Mouse (Mus musculus) CD4-positive naive resting alpha-beta T cell, adult 76 days (primary cell): ENCODE results near the gene Asb10. TPM values are rescaled to one million over a fixed set of nuclear protein-coding genes. Genes with fewer than 3 reads are reported as not detected.

ENCODE experiments used
- total RNA-seq: library from RNA; stranded (reverse); gene quantifications from one replicate; pipeline ENCODE4 v1.2.4, GENCODE M21; 2023

The Asb10 gene
- total RNA-seq = not detected

GRCm38 (mm10) chr5:24540387-24541143, at the start of gene Asb10:
TSS of gene Asb10 (minus strand) at chr5:24540978.

GRCm38 (mm10) chr5:24586547-24587199, 45.9 kb upstream of the Asb10 start, which contains the start of gene Chpf2:
TSS of gene Chpf2 (plus strand) at chr5:24586741.

DNA sequence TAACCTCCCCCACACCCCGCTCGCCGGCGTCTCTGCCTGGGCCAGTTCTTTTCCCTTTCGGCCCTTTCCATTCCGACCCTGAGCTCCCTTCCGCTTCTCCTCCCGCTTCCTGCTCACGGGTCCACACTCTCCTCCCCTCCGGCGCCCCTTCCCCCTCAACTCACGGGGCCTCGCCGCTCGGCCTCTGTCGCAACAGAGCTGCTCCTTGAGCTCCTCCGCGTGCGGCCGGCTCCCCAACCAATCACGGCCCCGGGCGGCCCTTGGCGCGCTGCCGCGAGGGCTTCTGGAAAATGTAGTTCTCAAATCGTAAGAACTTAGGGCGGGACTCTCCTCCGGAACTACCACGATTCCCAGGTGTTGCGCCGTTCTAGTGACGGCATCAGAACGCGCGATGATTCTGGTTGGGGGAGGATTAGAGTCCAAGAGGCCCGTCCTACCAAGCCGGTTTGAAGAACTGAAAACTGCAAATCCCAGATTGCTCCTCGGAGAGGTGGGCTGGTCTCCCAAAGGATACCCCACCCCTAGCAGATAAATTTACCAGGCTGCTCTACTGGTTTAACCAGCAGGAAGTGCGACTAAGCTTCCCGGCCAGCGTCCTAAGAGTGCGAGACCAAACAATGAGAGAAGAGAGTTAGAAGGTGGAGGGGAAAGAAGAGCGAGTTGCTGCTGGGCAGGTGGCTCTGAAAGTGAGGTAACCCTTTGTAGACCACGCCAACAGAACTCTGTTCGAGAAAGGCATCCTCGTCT, 36.6 kb upstream of the Asb10 start, which contains the start of gene Abcf2:
Gene Abcf2 (minus strand): TSS at position 285 of the 747 bp plus-strand sequence.

GRCm38 (mm10) chr5:24556709-24557108, 15.9 kb upstream of the Asb10 start, which contains the start of gene 4931409K22Rik:
TSS of gene 4931409K22Rik (minus strand) at chr5:24556809.

GRCm38 (mm10) chr5:24526889-24527230, 13.9 kb downstream of the Asb10 start, which contains the start of gene Gbx1:
TSS of gene Gbx1 (minus strand) at chr5:24527202.

Other genes starting within 250 kb of the Asb10 start
- 8.0 TPM for gene Kcnh2, start 189.4 kb downstream of the Asb10 start, total RNA-seq
- gene Nos3, start 176.2 kb downstream of the Asb10 start, total RNA-seq = 0.15 TPM
- gene Atg9b, start 148.8 kb downstream of the Asb10 start, total RNA-seq = 0.53 TPM
- 17.6 TPM for gene Abcb8, start 147.3 kb downstream of the Asb10 start, total RNA-seq
- gene Asic3, start 127.6 kb downstream of the Asb10 start, total RNA-seq = 0.41 TPM
- gene Cdk5, start 117.4 kb downstream of the Asb10 start, total RNA-seq = 33.5 TPM
- gene Slc4a2, start 117.1 kb downstream of the Asb10 start, total RNA-seq = 53.7 TPM
- 74.5 TPM for gene Fastk, start 95.7 kb downstream of the Asb10 start, total RNA-seq
- gene Tmub1, start 93.1 kb downstream of the Asb10 start, total RNA-seq = 21.1 TPM
- 88.7 TPM for gene Agap3, start 88.8 kb downstream of the Asb10 start, total RNA-seq
- gene Gbx1, start 13.8 kb downstream of the Asb10 start, total RNA-seq = not detected
- gene 4931409K22Rik, start 15.8 kb upstream of the Asb10 start, total RNA-seq = not detected
- 42.8 TPM for gene Abcf2, start 36.5 kb upstream of the Asb10 start, total RNA-seq
- gene Chpf2, start 45.8 kb upstream of the Asb10 start, total RNA-seq = 28.8 TPM
- gene Smarcd3, start 83.4 kb upstream of the Asb10 start, total RNA-seq = not detected
- gene Nub1, start 144.6 kb upstream of the Asb10 start, total RNA-seq = 110 TPM
- gene Wdr86, start 189.7 kb upstream of the Asb10 start, total RNA-seq = not detected
- gene Crygn, start 217.0 kb upstream of the Asb10 start, total RNA-seq = not detected